Mouse (Mus musculus): ENCODE results near the gene Tssc4. TPM values are rescaled to one million over a fixed set of nuclear protein-coding genes. Genes with fewer than 3 reads are reported as not detected.

The Tssc4 gene
- total and polyA plus RNA-seq, 2 experiments from 2014 or later = 86.5 to 91.8 TPM

GRCm38 (mm10) chr7:143109696-143110095 lies 40.6 kb downstream of the Tssc4 start:
- no peaks in the 10 kb centered on the region for H3K36me3 ChIP-seq (ENCODE audit: insufficient read depth)
- no peaks in the 10 kb centered on the region for H3K9me3 ChIP-seq (ENCODE audit: low read length)
- H3K27ac ChIP-seq (ENCODE audit: low read depth, low read length) = no peak overlapping the region
- TF ChIP-seq CTCF (IDR thresholded peaks at IDR 0.05; ENCODE audit: low read depth) = no peak
- WGBS = 82% methylated on average over 3 of the region's 3 CpGs
- DNase-seq (no peak), ATAC-seq (no peak)
- H3K4me3 ChIP-seq (ENCODE audit: low read depth, low read length) = no peak overlapping the region
- H3K9ac ChIP-seq = no peak overlapping the region
- H3K4me2 ChIP-seq (ENCODE audit: low read depth) = no peak overlapping the region
- H3K4me1 ChIP-seq (ENCODE audit: insufficient read depth) = no peaks in the 10 kb centered on the region
- H3K27me3 ChIP-seq (ENCODE audit: insufficient read depth, low read length) = peaks cover 35% of the 10 kb centered on the region

GRCm38 (mm10) chr7:143110803-143111202 lies 41.8 kb downstream of the Tssc4 start:
- DNase-seq (no peak), ATAC-seq (no peak)
- WGBS = 71% methylated on average over 1 of the region's 1 CpGs
- H3K9me3 ChIP-seq (ENCODE audit: low read length) = no peaks in the 10 kb centered on the region
- no peak overlapping the region for H3K9ac ChIP-seq
- H3K4me3 ChIP-seq (ENCODE audit: low read depth, low read length) = no peak overlapping the region
- no peak overlapping the region for H3K4me2 ChIP-seq (ENCODE audit: low read depth)
- no peak for TF ChIP-seq CTCF (IDR thresholded peaks at IDR 0.05; ENCODE audit: low read depth)
- no peaks in the 10 kb centered on the region for H3K4me1 ChIP-seq (ENCODE audit: insufficient read depth)
- no peaks in the 10 kb centered on the region for H3K36me3 ChIP-seq (ENCODE audit: insufficient read depth)
- H3K27me3 ChIP-seq (ENCODE audit: insufficient read depth, low read length) = peaks cover 33% of the 10 kb centered on the region
- no peak overlapping the region for H3K27ac ChIP-seq (ENCODE audit: low read depth, low read length)

DNA sequence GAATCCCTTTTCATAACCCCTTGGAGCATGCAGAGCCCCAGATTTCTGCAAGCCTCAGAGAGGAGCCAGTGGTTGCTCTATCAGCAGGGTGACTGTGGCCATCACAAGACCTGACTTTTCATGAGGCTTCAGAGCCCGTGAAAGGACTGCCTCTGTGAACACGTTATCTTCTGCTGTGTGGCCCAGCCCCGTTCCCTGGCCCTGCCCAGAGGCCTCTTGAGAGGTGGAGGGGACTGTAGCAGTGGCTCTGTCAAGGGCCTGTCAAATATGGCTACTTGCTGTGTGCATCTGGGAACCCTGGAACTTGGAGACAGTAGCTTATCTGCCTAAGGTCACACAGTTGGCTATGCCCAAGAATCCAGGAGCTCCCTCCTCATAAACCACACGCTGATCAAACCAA lies 42.7 kb downstream of the Tssc4 start:
- Histone ChIP-seq H3K4me1 (ENCODE audit: insufficient read depth) (no peaks in the 10 kb centered on the region), H3K9me3 (ENCODE audit: low read length) (no peaks in the 10 kb centered on the region), H3K4me2 (ENCODE audit: low read depth) (no peak overlapping the region), H3K36me3 (ENCODE audit: insufficient read depth) (no peaks in the 10 kb centered on the region), H3K27me3 (ENCODE audit: insufficient read depth, low read length) (peaks cover 24% of the 10 kb centered on the region), H3K9ac (no peak overlapping the region), H3K27ac (ENCODE audit: low read depth, low read length) (no peak overlapping the region), H3K4me3 (ENCODE audit: low read depth, low read length) (no peak overlapping the region)
- WGBS = 60% methylated on average over 4 of the region's 4 CpGs
- TF ChIP-seq CTCF (IDR thresholded peaks at IDR 0.05; ENCODE audit: low read depth) = no peak
- DNase-seq = no peak
- ATAC-seq = no peak

GRCm38 (mm10) chr7:143112395-143112794 lies 43.3 kb downstream of the Tssc4 start:
- H3K36me3 ChIP-seq (ENCODE audit: insufficient read depth) = no peaks in the 10 kb centered on the region
- 45% methylated on average over 1 of the region's 1 CpGs for WGBS
- H3K27ac ChIP-seq (ENCODE audit: low read depth, low read length) = no peak overlapping the region
- H3K4me2 ChIP-seq (ENCODE audit: low read depth) = no peak overlapping the region
- H3K27me3 ChIP-seq (ENCODE audit: insufficient read depth, low read length) = peaks cover 18% of the 10 kb centered on the region
- no peaks in the 10 kb centered on the region for H3K4me1 ChIP-seq (ENCODE audit: insufficient read depth)
- TF ChIP-seq CTCF (IDR thresholded peaks at IDR 0.05; ENCODE audit: low read depth) = no peak
- H3K9me3 ChIP-seq (ENCODE audit: low read length) = no peaks in the 10 kb centered on the region
- DNase-seq (no peak), ATAC-seq (no peak)
- H3K9ac ChIP-seq = no peak overlapping the region
- no peak overlapping the region for H3K4me3 ChIP-seq (ENCODE audit: low read depth, low read length)

- Histone ChIP-seq H3K4me3 (ENCODE audit: low read depth, low read length) (no peak overlapping the region), H3K9me3 (ENCODE audit: low read length) (no peaks in the 10 kb centered on the region), H3K4me1 (ENCODE audit: insufficient read depth) (no peaks in the 10 kb centered on the region), H3K36me3 (ENCODE audit: insufficient read depth) (no peaks in the 10 kb centered on the region), H3K4me2 (ENCODE audit: low read depth) (no peak overlapping the region), H3K9ac (no peak overlapping the region), H3K27ac (ENCODE audit: low read depth, low read length) (no peak overlapping the region), H3K27me3 (ENCODE audit: insufficient read depth, low read length) (no peaks in the 10 kb centered on the region; the same call in 1 of the 2 replicates)
- ATAC-seq (no peak), DNase-seq (no peak)
- TF ChIP-seq CTCF (IDR thresholded peaks at IDR 0.05; ENCODE audit: low read depth) = no peak
Measured at GRCm38 (mm10) chr7:143114773-143115172, 45.7 kb downstream of the Tssc4 start.

GRCm38 (mm10) chr7:143116521-143116920 lies 47.5 kb downstream of the Tssc4 start:
- H3K9me3 ChIP-seq (ENCODE audit: low read length) = no peaks in the 10 kb centered on the region
- no peaks in the 10 kb centered on the region for H3K4me1 ChIP-seq (ENCODE audit: insufficient read depth)
- DNase-seq (no peak), ATAC-seq (no peak)
- H3K36me3 ChIP-seq (ENCODE audit: insufficient read depth) = no peaks in the 10 kb centered on the region
- H3K27me3 ChIP-seq (ENCODE audit: insufficient read depth, low read length) = no peaks in the 10 kb centered on the region; the same call in 1 of the 2 replicates
- TF ChIP-seq CTCF (IDR thresholded peaks at IDR 0.05; ENCODE audit: low read depth) = no peak
- H3K4me3 ChIP-seq (ENCODE audit: low read depth, low read length) = no peak overlapping the region
- H3K27ac ChIP-seq (ENCODE audit: low read depth, low read length) = no peak overlapping the region
- H3K4me2 ChIP-seq (ENCODE audit: low read depth) = no peak overlapping the region
- no peak overlapping the region for H3K9ac ChIP-seq
- 76% methylated on average over 5 of the region's 5 CpGs for WGBS

DNA sequence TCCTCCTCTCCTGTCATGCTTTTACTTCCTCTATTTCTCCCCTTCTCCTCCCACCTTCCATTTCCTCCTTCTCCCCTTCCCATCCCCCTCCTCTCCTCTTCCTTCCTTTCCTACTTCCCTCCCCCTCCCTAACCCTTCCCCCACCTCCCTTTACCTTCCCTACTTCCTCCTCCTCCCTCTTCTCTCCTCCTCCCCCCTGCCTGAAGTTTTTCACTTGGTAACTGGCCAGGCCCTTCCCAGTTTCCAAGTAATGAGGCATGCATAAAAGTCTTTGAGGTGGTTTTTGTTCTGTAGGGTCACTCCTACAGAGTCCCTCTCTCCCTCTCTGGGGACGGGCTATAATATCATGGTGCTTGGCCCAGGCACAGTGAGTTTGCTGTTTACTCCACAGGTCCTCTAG lies 50.4 kb downstream of the Tssc4 start:
- no peak for TF ChIP-seq CTCF (IDR thresholded peaks at IDR 0.05; ENCODE audit: low read depth)
- 18% methylated on average over 1 of the region's 1 CpGs for WGBS
- Histone ChIP-seq H3K27ac (ENCODE audit: low read depth, low read length) (no peak overlapping the region), H3K4me1 (ENCODE audit: insufficient read depth) (no peaks in the 10 kb centered on the region), H3K4me3 (ENCODE audit: low read depth, low read length) (no peak overlapping the region), H3K9me3 (ENCODE audit: low read length) (no peaks in the 10 kb centered on the region), H3K27me3 (ENCODE audit: insufficient read depth, low read length) (no peaks in the 10 kb centered on the region), H3K9ac (no peak overlapping the region), H3K4me2 (ENCODE audit: low read depth) (no peak overlapping the region), H3K36me3 (ENCODE audit: insufficient read depth) (no peaks in the 10 kb centered on the region)
- no peak for ATAC-seq
- no peak for DNase-seq

DNA sequence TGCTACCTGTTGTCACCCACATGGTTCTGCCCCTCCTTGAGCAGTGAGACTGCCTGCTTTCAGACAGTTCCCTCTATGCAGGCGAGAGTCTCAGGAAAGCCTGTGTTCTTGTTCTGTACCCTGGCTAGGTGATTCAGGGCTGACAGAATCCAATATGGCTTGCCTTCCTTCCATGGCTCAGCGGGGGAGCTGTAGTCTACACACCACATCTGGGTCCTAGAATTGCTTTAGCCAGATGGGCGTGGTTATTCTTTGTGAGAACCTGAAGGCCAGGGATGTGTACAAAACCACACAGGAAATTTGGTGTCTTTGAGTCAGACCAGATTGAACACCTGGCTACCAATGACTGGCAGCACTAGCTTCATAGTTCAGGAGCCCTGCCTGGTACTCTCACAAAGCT lies 50.8 kb downstream of the Tssc4 start:
- Histone ChIP-seq H3K9ac (no peak overlapping the region), H3K4me2 (ENCODE audit: low read depth) (no peak overlapping the region), H3K4me1 (ENCODE audit: insufficient read depth) (no peaks in the 10 kb centered on the region), H3K36me3 (ENCODE audit: insufficient read depth) (no peaks in the 10 kb centered on the region), H3K27ac (ENCODE audit: low read depth, low read length) (no peak overlapping the region), H3K27me3 (ENCODE audit: insufficient read depth, low read length) (no peaks in the 10 kb centered on the region), H3K9me3 (ENCODE audit: low read length) (no peaks in the 10 kb centered on the region), H3K4me3 (ENCODE audit: low read depth, low read length) (no peak overlapping the region)
- WGBS = 76% methylated on average over 3 of the region's 3 CpGs
- DNase-seq (no peak), ATAC-seq (no peak)
- no peak for TF ChIP-seq CTCF (IDR thresholded peaks at IDR 0.05; ENCODE audit: low read depth)

Other genes starting within 250 kb of the Tssc4 start
- 7.9 and 15.6 TPM in 2 replicates for gene Th, start 138.1 kb upstream of the Tssc4 start, total RNA-seq (2014; rRNA removed)
- gene Th, start 138.1 kb upstream of the Tssc4 start, polyA plus RNA-seq (2015; fragmentation: Nextera tagmentation; extraction: Ambion mirVana) = 7.9 and 8.9 TPM in 2 replicates
- 0.54 TPM in 1 of 2 replicates, not detected in the other for gene Ascl2, start 100.0 kb upstream of the Tssc4 start, total RNA-seq (2014; rRNA removed)
- 0.44 and 0.52 TPM in 2 replicates for gene Ascl2, start 100.0 kb upstream of the Tssc4 start, polyA plus RNA-seq (2015; fragmentation: Nextera tagmentation; extraction: Ambion mirVana)
- 1.4 TPM in 1 of 2 replicates, not detected in the other for gene Tspan32, start 64.2 kb upstream of the Tssc4 start, total RNA-seq (2014; rRNA removed)
- 0.53 and 0.56 TPM in 2 replicates for gene Tspan32, start 64.2 kb upstream of the Tssc4 start, polyA plus RNA-seq (2015; fragmentation: Nextera tagmentation; extraction: Ambion mirVana)
- 349 and 423 TPM in 2 replicates for gene Cd81, start 16.5 kb upstream of the Tssc4 start, total RNA-seq (2014; rRNA removed)
- 470 and 473 TPM in 2 replicates for gene Cd81, start 16.5 kb upstream of the Tssc4 start, polyA plus RNA-seq (2015; fragmentation: Nextera tagmentation; extraction: Ambion mirVana)
- 1.0 and 1.3 TPM in 2 replicates for gene Trpm5, start 25.4 kb downstream of the Tssc4 start, total RNA-seq (2014; rRNA removed)
- 1.1 and 1.2 TPM in 2 replicates for gene Trpm5, start 25.4 kb downstream of the Tssc4 start, polyA plus RNA-seq (2015; fragmentation: Nextera tagmentation; extraction: Ambion mirVana)
- gene Kcnq1, start 37.1 kb downstream of the Tssc4 start, total RNA-seq (2014; rRNA removed) = 0.77 and 1.00 TPM in 2 replicates
- 1.1 and 2.0 TPM in 2 replicates for gene Kcnq1, start 37.1 kb downstream of the Tssc4 start, polyA plus RNA-seq (2015; fragmentation: Nextera tagmentation; extraction: Ambion mirVana)

All from forebrain, postnatal 0 days (tissue).